Mouse (Mus musculus) embryonic facial prominence, embryonic 13.5 days (tissue): ENCODE measurements at regions not wholly inside any gene's neighbourhood (a gene's known extent, or its start where the extent isn't known, plus 50 kb on each side); places are given as distances from the start of the nearest gene placed in this dataset.
A peak's percentile ranks its signal among the peaks of the same experiment; 100 is the strongest.

Experiments
- ATAC-seq: fragments of 200-750 bp; cut with Nextera tagmentation; 2 replicates; pipeline ENCODE4 v1.8.0; 2017; ENCODE audit warnings: low read depth; ENCODE audit not compliant: insufficient number of reproducible peaks, insufficient read depth, low FRiP score, low TSS enrichment
- H3K27ac ChIP-seq: fragments of 300-500 bp; sonication (generic); 2 replicates; pipeline ENCODE4 v1.5.1; 2015; ENCODE audit warnings: moderate library complexity, mild to moderate bottlenecking, inconsistent platforms
- H3K27me3 ChIP-seq: fragments of 300-500 bp; sonication (generic); 2 replicates; pipeline ENCODE4 v1.6.1; 2015; ENCODE audit warnings: mild to moderate bottlenecking, inconsistent platforms
- H3K36me3 ChIP-seq: fragments of 300-500 bp; sonication (generic); 2 replicates; pipeline ENCODE4 v1.6.1; 2015; ENCODE audit warnings: mild to moderate bottlenecking, inconsistent platforms
- H3K4me1 ChIP-seq: fragments of 300-500 bp; sonication (generic); 2 replicates; pipeline ENCODE4 v1.6.1; 2015; ENCODE audit warnings: inconsistent platforms
- H3K4me2 ChIP-seq: fragments of 300-500 bp; sonication (generic); 2 replicates; pipeline ENCODE4 v1.6.1; 2015; ENCODE audit warnings: moderate library complexity, mild to moderate bottlenecking, inconsistent platforms
- H3K4me3 ChIP-seq: fragments of 300-500 bp; sonication (generic); 2 replicates; pipeline ENCODE4 v1.5.1; 2015; ENCODE audit warnings: mild to moderate bottlenecking, inconsistent platforms
- H3K9ac ChIP-seq: fragments of 300-500 bp; sonication (generic); 2 replicates; pipeline ENCODE4 v1.6.1; 2015; ENCODE audit warnings: mild to moderate bottlenecking, inconsistent platforms
- H3K9me3 ChIP-seq: fragments of 300-500 bp; sonication (generic); 2 replicates; pipeline ENCODE4 v1.6.1; 2016; ENCODE audit warnings: inconsistent platforms
- WGBS: fragments of 180-500 bp; shearing (Covaris S2); methylation state at CpG from one replicate; pipeline ENCODE4 v1.1.7; 2015; ENCODE audit warnings: mixed read lengths; 5-methylcytosine and 5-hydroxymethylcytosine counted together

- Histone ChIP-seq H3K36me3 (no peaks in the 10 kb centered on the region), H3K27me3 (no peaks in the 10 kb centered on the region), H3K9me3 (no peaks in the 10 kb centered on the region), H3K4me1 (peaks cover 13% of the 10 kb centered on the region), H3K4me3 (no peak overlapping the region), H3K9ac (no peak overlapping the region), H3K27ac (no peak overlapping the region), H3K4me2 (no peak overlapping the region)
- ATAC-seq: no peak
- 63% methylated on average over 3 of the region's 3 CpGs for WGBS
Observed at GRCm38 (mm10) chr4:31825438-31825830, 138.5 kb upstream of the Map3k7 start.

GRCm38 (mm10) chr4:31826661-31827060, 137.2 kb upstream of the Map3k7 start:
- Histone ChIP-seq H3K4me2 (no peak overlapping the region), H3K9me3 (no peaks in the 10 kb centered on the region), H3K4me1 (peaks cover 13% of the 10 kb centered on the region), H3K27ac (no peak overlapping the region), H3K9ac (no peak overlapping the region), H3K4me3 (no peak overlapping the region), H3K36me3 (no peaks in the 10 kb centered on the region), H3K27me3 (no peaks in the 10 kb centered on the region)
- 79% methylated on average over 8 of the region's 8 CpGs for WGBS
- no peak for ATAC-seq

GRCm38 (mm10) chr4:31827266-31827665, 136.6 kb upstream of the Map3k7 start:
- 81% methylated on average over 7 of the region's 7 CpGs for WGBS

GRCm38 (mm10) chr4:31830241-31830640, 133.7 kb upstream of the Map3k7 start:
- WGBS: 5% methylated on average over 11 of the region's 11 CpGs
- Histone ChIP-seq H3K4me2 (peak overlapping the region; percentile 20; the same call in 1 of the 2 replicates), H3K4me3 (no peak overlapping the region), H3K9ac (no peak overlapping the region), H3K36me3 (no peaks in the 10 kb centered on the region), H3K9me3 (no peaks in the 10 kb centered on the region), H3K27ac (no peak overlapping the region), H3K27me3 (no peaks in the 10 kb centered on the region), H3K4me1 (peaks cover 11% of the 10 kb centered on the region)
- ATAC-seq: no peak

More at GRCm38 (mm10) chr4:31827266-31827665, 136.6 kb upstream of the Map3k7 start:
- H3K4me3 ChIP-seq: no peak overlapping the region
- no peaks in the 10 kb centered on the region for H3K9me3 ChIP-seq
- no peak overlapping the region for H3K4me2 ChIP-seq
- H3K27ac ChIP-seq: no peak overlapping the region
- H3K9ac ChIP-seq: no peak overlapping the region
- peaks cover 13% of the 10 kb centered on the region for H3K4me1 ChIP-seq
- no peak for ATAC-seq
- no peaks in the 10 kb centered on the region for H3K27me3 ChIP-seq
- H3K36me3 ChIP-seq: no peaks in the 10 kb centered on the region

- Histone ChIP-seq H3K4me2 (no peak overlapping the region), H3K36me3 (no peaks in the 10 kb centered on the region), H3K9ac (no peak overlapping the region), H3K9me3 (no peaks in the 10 kb centered on the region), H3K4me1 (peaks cover 17% of the 10 kb centered on the region), H3K4me3 (no peak overlapping the region), H3K27ac (no peak overlapping the region), H3K27me3 (no peaks in the 10 kb centered on the region)
- 93% methylated on average over 2 of the region's 2 CpGs for WGBS
- ATAC-seq: no peak
Observed at GRCm38 (mm10) chr4:31831469-31831868, 132.4 kb upstream of the Map3k7 start.

- no peak overlapping the region for H3K9ac ChIP-seq
- no peak overlapping the region for H3K27ac ChIP-seq
- H3K27me3 ChIP-seq: no peaks in the 10 kb centered on the region
- H3K4me1 ChIP-seq: peaks cover 27% of the 10 kb centered on the region
- no peak overlapping the region for H3K4me3 ChIP-seq
- WGBS: 31% methylated on average over 4 of the region's 4 CpGs
- ATAC-seq: no peak
- no peaks in the 10 kb centered on the region for H3K9me3 ChIP-seq
- no peak overlapping the region for H3K4me2 ChIP-seq
- H3K36me3 ChIP-seq: no peaks in the 10 kb centered on the region
Observed at GRCm38 (mm10) chr4:31833828-31834227, 130.1 kb upstream of the Map3k7 start.

GRCm38 (mm10) chr4:31835051-31835450, 128.8 kb upstream of the Map3k7 start:
- H3K9ac ChIP-seq: no peak overlapping the region
- no peak overlapping the region for H3K4me3 ChIP-seq
- no peaks in the 10 kb centered on the region for H3K36me3 ChIP-seq
- peaks cover 27% of the 10 kb centered on the region for H3K4me1 ChIP-seq
- no peak overlapping the region for H3K27ac ChIP-seq
- whole genome bisulfite sequencing: 26% methylated on average over 5 of the region's 5 CpGs
- no peaks in the 10 kb centered on the region for H3K27me3 ChIP-seq
- no peaks in the 10 kb centered on the region for H3K9me3 ChIP-seq
- no peak for ATAC-seq
- H3K4me2 ChIP-seq: no peak overlapping the region

GRCm38 (mm10) chr4:31838592-31838991, 125.3 kb upstream of the Map3k7 start:
- no peaks in the 10 kb centered on the region for H3K36me3 ChIP-seq
- H3K4me3 ChIP-seq: no peak overlapping the region
- WGBS: 50% methylated on average over 5 of the region's 5 CpGs
- no peak for ATAC-seq
- no peaks in the 10 kb centered on the region for H3K9me3 ChIP-seq
- H3K9ac ChIP-seq: no peak overlapping the region
- peaks cover 26% of the 10 kb centered on the region for H3K4me1 ChIP-seq
- no peak overlapping the region for H3K4me2 ChIP-seq
- no peaks in the 10 kb centered on the region for H3K27me3 ChIP-seq
- H3K27ac ChIP-seq: no peak overlapping the region

- Histone ChIP-seq H3K4me3 (no peak overlapping the region), H3K36me3 (no peaks in the 10 kb centered on the region), H3K27ac (no peak overlapping the region), H3K27me3 (no peaks in the 10 kb centered on the region), H3K4me1 (no peaks in the 10 kb centered on the region), H3K9me3 (no peaks in the 10 kb centered on the region), H3K9ac (no peak overlapping the region), H3K4me2 (no peak overlapping the region)
- ATAC-seq: no peak
- 70% methylated on average over 6 of the region's 6 CpGs for WGBS
Observed at GRCm38 (mm10) chr4:31849763-31850162, 114.1 kb upstream of the Map3k7 start.

- no peaks in the 10 kb centered on the region for H3K36me3 ChIP-seq
- H3K4me1 ChIP-seq: no peaks in the 10 kb centered on the region
- no peaks in the 10 kb centered on the region for H3K27me3 ChIP-seq
- no peak overlapping the region for H3K27ac ChIP-seq
- no peaks in the 10 kb centered on the region for H3K9me3 ChIP-seq
- no peak for ATAC-seq
- H3K4me2 ChIP-seq: no peak overlapping the region
- no peak overlapping the region for H3K4me3 ChIP-seq
- no peak overlapping the region for H3K9ac ChIP-seq
- WGBS: 49% methylated on average over 3 of the region's 3 CpGs
Observed at GRCm38 (mm10) chr4:31851006-31851405, 112.9 kb upstream of the Map3k7 start.

- Histone ChIP-seq H3K4me1 (no peaks in the 10 kb centered on the region), H3K27me3 (no peaks in the 10 kb centered on the region), H3K27ac (no peak overlapping the region), H3K4me3 (no peak overlapping the region), H3K9ac (no peak overlapping the region), H3K9me3 (no peaks in the 10 kb centered on the region), H3K4me2 (no peak overlapping the region), H3K36me3 (no peaks in the 10 kb centered on the region)
- peak; percentile 20; the same call in 1 of the 2 replicates for ATAC-seq
- WGBS: 68% methylated on average over 6 of the region's 6 CpGs
Observed at GRCm38 (mm10) chr4:31853851-31854250, 110.0 kb upstream of the Map3k7 start.

GRCm38 (mm10) chr4:31860389-31860788, 103.5 kb upstream of the Map3k7 start:
- WGBS: 92% methylated on average over 2 of the region's 2 CpGs
- Histone ChIP-seq H3K9ac (no peak overlapping the region), H3K4me2 (no peak overlapping the region), H3K36me3 (no peaks in the 10 kb centered on the region), H3K27ac (no peak overlapping the region), H3K4me1 (no peaks in the 10 kb centered on the region), H3K27me3 (no peaks in the 10 kb centered on the region), H3K9me3 (no peaks in the 10 kb centered on the region), H3K4me3 (no peak overlapping the region)
- ATAC-seq: no peak

GRCm38 (mm10) chr4:31861172-31861571, 102.7 kb upstream of the Map3k7 start:
- Histone ChIP-seq H3K27ac (no peak overlapping the region), H3K27me3 (no peaks in the 10 kb centered on the region), H3K9ac (no peak overlapping the region), H3K36me3 (no peaks in the 10 kb centered on the region), H3K4me2 (no peak overlapping the region), H3K4me1 (no peaks in the 10 kb centered on the region), H3K4me3 (no peak overlapping the region), H3K9me3 (no peaks in the 10 kb centered on the region)
- no peak for ATAC-seq
- 81% methylated on average over 3 of the region's 3 CpGs for WGBS
